Mouse (Mus musculus) heart, embryonic 15.5 days (tissue): ENCODE results near the gene Sh3kbp1. TPM values are rescaled to one million over a fixed set of nuclear protein-coding genes. Genes with fewer than 3 reads are reported as not detected.
A peak's percentile ranks its signal among the peaks of the same experiment; 100 is the strongest.

ENCODE experiments used
- ATAC-seq: fragments of 200-750 bp; cut with Nextera tagmentation; replicated peaks from 2 replicates; pipeline ENCODE4 v1.8.0; 2017; ENCODE audit warnings: low read depth, moderate TSS enrichment; ENCODE audit not compliant: insufficient number of reproducible peaks, insufficient read depth, low FRiP score
- H3K27ac ChIP-seq: fragments of 300-500 bp; sonication (generic); 2 replicates; pipeline ENCODE4 v1.5.1; 2015; ENCODE audit warnings: mild to moderate bottlenecking, inconsistent platforms
- H3K27me3 ChIP-seq: fragments of 300-500 bp; sonication (generic); 2 replicates; pipeline ENCODE4 v1.6.1; 2015; ENCODE audit warnings: inconsistent platforms
- H3K36me3 ChIP-seq: fragments of 300-500 bp; sonication (generic); 2 replicates; pipeline ENCODE4 v1.6.1; 2015; ENCODE audit warnings: mild to moderate bottlenecking, inconsistent platforms
- H3K4me1 ChIP-seq: fragments of 300-500 bp; sonication (generic); replicated peaks from 2 replicates; pipeline ENCODE4 v1.6.1; 2015; ENCODE audit warnings: inconsistent platforms
- H3K4me2 ChIP-seq: fragments of 300-500 bp; sonication (generic); 2 replicates; pipeline ENCODE4 v1.6.1; 2015; ENCODE audit warnings: inconsistent platforms, mild to moderate bottlenecking, moderate library complexity
- H3K4me3 ChIP-seq: fragments of 300-500 bp; sonication (generic); 2 replicates; pipeline ENCODE4 v1.5.1; 2015; ENCODE audit warnings: mild to moderate bottlenecking, inconsistent platforms
- H3K9ac ChIP-seq: fragments of 300-500 bp; sonication (generic); 2 replicates; pipeline ENCODE4 v1.6.1; 2015; ENCODE audit warnings: mild to moderate bottlenecking, inconsistent platforms
- H3K9me3 ChIP-seq: fragments of 300-500 bp; sonication (generic); replicated peaks from 2 replicates; pipeline ENCODE4 v1.6.1; 2016; ENCODE audit warnings: inconsistent platforms
- WGBS: fragments of 180-500 bp; shearing (Covaris S2); methylation state at CpG from one replicate; pipeline ENCODE4 v1.1.7; 2015; ENCODE audit warnings: mixed read lengths; 5-methylcytosine and 5-hydroxymethylcytosine counted together
- polyA plus RNA-seq: library from polyadenylated mRNA; unstranded; fragments of >200 nt; fragmentation: Nextera tagmentation; extraction: Ambion mirVana; gene quantifications from 2 replicates; pipeline ENCODE4 v1.2.1, GENCODE M21; 2015

Gene Sh3kbp1
- polyA plus RNA-seq, 1 experiment from 2014 or later: 154 TPM

GRCm38 (mm10) chrX:159778787-159779186 lies 151.7 kb downstream of the Sh3kbp1 start:
- Histone ChIP-seq H3K9ac (no peak overlapping the region), H3K4me2 (no peak overlapping the region), H3K27ac (no peak overlapping the region), H3K9me3 (no peaks in the 10 kb centered on the region), H3K4me1 (no peaks in the 10 kb centered on the region), H3K4me3 (no peak overlapping the region), H3K27me3 (no peaks in the 10 kb centered on the region), H3K36me3 (no peaks in the 10 kb centered on the region)
- 62% methylated on average over 1 of the region's 1 CpGs for WGBS
- no peak for ATAC-seq

GRCm38 (mm10) chrX:159790516-159790915 lies 163.4 kb downstream of the Sh3kbp1 start:
- Histone ChIP-seq H3K27me3 (no peaks in the 10 kb centered on the region), H3K9me3 (no peaks in the 10 kb centered on the region), H3K4me1 (no peaks in the 10 kb centered on the region), H3K36me3 (no peaks in the 10 kb centered on the region), H3K4me3 (no peak overlapping the region), H3K4me2 (no peak overlapping the region), H3K9ac (no peak overlapping the region), H3K27ac (no peak overlapping the region)
- no peak for ATAC-seq
- WGBS: 54% methylated on average over 3 of the region's 3 CpGs

- H3K9me3 ChIP-seq: no peaks in the 10 kb centered on the region
- H3K4me1 ChIP-seq: no peaks in the 10 kb centered on the region
- no peak overlapping the region for H3K27ac ChIP-seq
- H3K9ac ChIP-seq: no peak overlapping the region
- H3K4me2 ChIP-seq: no peak overlapping the region
- WGBS: 35% methylated on average over 2 of the region's 2 CpGs
- no peaks in the 10 kb centered on the region for H3K27me3 ChIP-seq
- no peaks in the 10 kb centered on the region for H3K36me3 ChIP-seq
- no peak overlapping the region for H3K4me3 ChIP-seq
- no peak for ATAC-seq
Measured at GRCm38 (mm10) chrX:159795603-159796002, 168.5 kb downstream of the Sh3kbp1 start.

- H3K36me3 ChIP-seq: no peaks in the 10 kb centered on the region
- ATAC-seq: no peak
- H3K9me3 ChIP-seq: no peaks in the 10 kb centered on the region
- no peak overlapping the region for H3K4me2 ChIP-seq
- no peak overlapping the region for H3K27ac ChIP-seq
- no peak overlapping the region for H3K9ac ChIP-seq
- 60% methylated on average over 1 of the region's 1 CpGs for WGBS
- H3K27me3 ChIP-seq: no peaks in the 10 kb centered on the region
- 0 out of 2 replicates have a peak, but pooled peaks cover 3% of the 10 kb centered on the region for H3K4me1 ChIP-seq
- H3K4me3 ChIP-seq: no peak overlapping the region
Measured at GRCm38 (mm10) chrX:159804371-159804770, 177.3 kb downstream of the Sh3kbp1 start.

GRCm38 (mm10) chrX:159809510-159809909 lies 182.4 kb downstream of the Sh3kbp1 start:
- Histone ChIP-seq H3K4me3 (no peak overlapping the region), H3K9ac (no peak overlapping the region), H3K27me3 (no peaks in the 10 kb centered on the region; the same call in 1 of the 2 replicates), H3K9me3 (no peaks in the 10 kb centered on the region), H3K4me1 (no peaks in the 10 kb centered on the region), H3K36me3 (no peaks in the 10 kb centered on the region), H3K4me2 (no peak overlapping the region), H3K27ac (no peak overlapping the region)
- 78% methylated on average over 6 of the region's 6 CpGs for WGBS
- no peak for ATAC-seq

- no peak overlapping the region for H3K9ac ChIP-seq
- no peaks in the 10 kb centered on the region for H3K9me3 ChIP-seq
- no peaks in the 10 kb centered on the region for H3K4me1 ChIP-seq
- H3K27ac ChIP-seq: no peak overlapping the region
- H3K36me3 ChIP-seq: no peaks in the 10 kb centered on the region
- no peak for ATAC-seq
- H3K27me3 ChIP-seq: no peaks in the 10 kb centered on the region; the same call in 1 of the 2 replicates
- 57% methylated on average over 3 of the region's 3 CpGs for WGBS
- no peak overlapping the region for H3K4me3 ChIP-seq
- no peak overlapping the region for H3K4me2 ChIP-seq
Measured at GRCm38 (mm10) chrX:159810469-159810868, 183.4 kb downstream of the Sh3kbp1 start.

GRCm38 (mm10) chrX:159817508-159817907 lies 190.4 kb downstream of the Sh3kbp1 start:
- H3K9ac ChIP-seq: no peak overlapping the region
- no peaks in the 10 kb centered on the region for H3K36me3 ChIP-seq
- no peaks in the 10 kb centered on the region; the same call in 1 of the 2 replicates for H3K27me3 ChIP-seq
- H3K27ac ChIP-seq: no peak overlapping the region
- no peak overlapping the region for H3K4me2 ChIP-seq
- H3K4me3 ChIP-seq: no peak overlapping the region
- no peak for ATAC-seq
- no peaks in the 10 kb centered on the region for H3K4me1 ChIP-seq
- H3K9me3 ChIP-seq: no peaks in the 10 kb centered on the region
- WGBS: 85% methylated on average over 2 of the region's 2 CpGs

- Histone ChIP-seq H3K4me3 (no peak overlapping the region), H3K4me2 (no peak overlapping the region), H3K27me3 (no peaks in the 10 kb centered on the region), H3K27ac (no peak overlapping the region), H3K9ac (no peak overlapping the region), H3K36me3 (no peaks in the 10 kb centered on the region), H3K4me1 (peaks cover 2% of the 10 kb centered on the region; the same call in 1 of the 2 replicates), H3K9me3 (no peaks in the 10 kb centered on the region)
- ATAC-seq: peak; percentile 27; the same call in 1 of the 2 replicates
- WGBS: 41% methylated on average over 5 of the region's 5 CpGs
Measured at GRCm38 (mm10) chrX:159828135-159828534, 201.1 kb downstream of the Sh3kbp1 start.

GRCm38 (mm10) chrX:159829192-159829852 lies 202.2 kb downstream of the Sh3kbp1 start:
- H3K4me1 ChIP-seq: peaks cover 2% of the 10 kb centered on the region; the same call in 1 of the 2 replicates

GRCm38 (mm10) chrX:159831176-159831575 lies 204.1 kb downstream of the Sh3kbp1 start:
- H3K4me3 ChIP-seq: no peak overlapping the region
- no peaks in the 10 kb centered on the region for H3K9me3 ChIP-seq
- H3K36me3 ChIP-seq: no peaks in the 10 kb centered on the region
- H3K4me1 ChIP-seq: peaks cover 2% of the 10 kb centered on the region; the same call in 1 of the 2 replicates
- ATAC-seq: no peak
- no peak overlapping the region for H3K4me2 ChIP-seq
- WGBS: 54% methylated on average over 2 of the region's 2 CpGs
- H3K27me3 ChIP-seq: no peaks in the 10 kb centered on the region
- no peak overlapping the region for H3K9ac ChIP-seq
- no peak overlapping the region for H3K27ac ChIP-seq

More at GRCm38 (mm10) chrX:159829192-159829852, 202.2 kb downstream of the Sh3kbp1 start:
- 73% methylated on average over 6 of the region's 6 CpGs for WGBS
- H3K27ac ChIP-seq: no peak overlapping the region
- no peak overlapping the region for H3K4me3 ChIP-seq
- H3K9ac ChIP-seq: no peak overlapping the region
- H3K36me3 ChIP-seq: no peaks in the 10 kb centered on the region
- H3K4me2 ChIP-seq: no peak overlapping the region
- no peaks in the 10 kb centered on the region for H3K27me3 ChIP-seq
- no peaks in the 10 kb centered on the region for H3K9me3 ChIP-seq
- no peak for ATAC-seq

GRCm38 (mm10) chrX:159835239-159835638 lies 208.2 kb downstream of the Sh3kbp1 start:
- no peak overlapping the region for H3K27ac ChIP-seq
- WGBS: 79% methylated on average over 4 of the region's 4 CpGs
- no peak overlapping the region for H3K4me3 ChIP-seq
- no peak overlapping the region for H3K4me2 ChIP-seq
- H3K36me3 ChIP-seq: no peaks in the 10 kb centered on the region
- no peaks in the 10 kb centered on the region for H3K9me3 ChIP-seq
- H3K4me1 ChIP-seq: 0 out of 2 replicates have a peak, but pooled peaks cover 3% of the 10 kb centered on the region
- no peak overlapping the region for H3K9ac ChIP-seq
- ATAC-seq: no peak
- H3K27me3 ChIP-seq: no peaks in the 10 kb centered on the region

- 50% methylated on average over 1 of the region's 1 CpGs for whole genome bisulfite sequencing
- no peak overlapping the region for H3K4me2 ChIP-seq
- H3K36me3 ChIP-seq: no peaks in the 10 kb centered on the region
- no peaks in the 10 kb centered on the region for H3K27me3 ChIP-seq
- 0 out of 2 replicates have a peak, but pooled peaks cover 3% of the 10 kb centered on the region for H3K4me1 ChIP-seq
- no peaks in the 10 kb centered on the region for H3K9me3 ChIP-seq
- H3K27ac ChIP-seq: no peak overlapping the region
- no peak overlapping the region for H3K4me3 ChIP-seq
- ATAC-seq: no peak
- H3K9ac ChIP-seq: no peak overlapping the region
Measured at GRCm38 (mm10) chrX:159837379-159837778, 210.3 kb downstream of the Sh3kbp1 start.
